21 mouse cellular contexts compared by ENCODE assay signal in genomic region chr10:71405523-71406217, GRCm38 (mm10).
"Had no signal": no experiment of that assay in that cellular context is flagged by ENCODE, and none has a peak within 500 bp of the region (broad histone marks: within the 10 kb centered on the region; RNA-seq: fewer than 3 reads in every experiment).

No protein-coding gene starts in this region.

- H3K9ac ChIP-seq: intestine, embryonic 15.5 days; kidney, embryonic 15.5 days; limb, embryonic 12.5 days; limb, embryonic 15.5 days; liver, embryonic 14.5 days; liver, postnatal 0 days; lung, embryonic 14.5 days had no signal

- DNase-seq: kidney, adult 11 months; kidney, adult 8-10 months; kidney, postnatal 14 days; kidney, postnatal 4 days; left cerebral cortex, postnatal 4 days; liver, postnatal 0 days; lung, embryonic 14.5 days; right cerebral cortex, postnatal 4 days; thymus, adult 2 months; thymus, postnatal 14 days; thymus, postnatal 4 days had no signal

- H3K4me1 ChIP-seq: intestine, embryonic 15.5 days; kidney, embryonic 15.5 days; limb, embryonic 12.5 days; limb, embryonic 15.5 days had no signal

- H3K9me3 ChIP-seq: intestine, embryonic 15.5 days; kidney, embryonic 15.5 days; limb, embryonic 12.5 days; limb, embryonic 15.5 days had no signal

- ATAC-seq: intestine, embryonic 15.5 days; liver, postnatal 0 days; lung, postnatal 0 days had no signal

- H3K27ac ChIP-seq: intestine, embryonic 15.5 days; kidney, embryonic 15.5 days; limb, embryonic 12.5 days; limb, embryonic 15.5 days; liver, embryonic 14.5 days; macrophage; stomach, postnatal 0 days had no signal

- H3K4me2 ChIP-seq: intestine, embryonic 15.5 days; kidney, embryonic 15.5 days; limb, embryonic 12.5 days; limb, embryonic 15.5 days; liver, embryonic 11.5 days; lung, embryonic 14.5 days had no signal

- H3K4me3 ChIP-seq: intestine, embryonic 15.5 days; kidney, embryonic 15.5 days; limb, embryonic 12.5 days; limb, embryonic 15.5 days; myocyte had no signal

- H3K36me3 ChIP-seq: intestine, embryonic 15.5 days; kidney, embryonic 15.5 days; limb, embryonic 12.5 days; limb, embryonic 15.5 days had no signal

- H3K27me3 ChIP-seq: intestine, embryonic 15.5 days; kidney, embryonic 15.5 days; limb, embryonic 12.5 days; limb, embryonic 15.5 days had no signal
